Mouse (Mus musculus) brain, embryonic 14.5 days (tissue): Measurements from ENCODE around the gene Faap100. TPM values are rescaled to one million over a fixed set of nuclear protein-coding genes. Genes with fewer than 3 reads are reported as not detected.
"Not testable (repeated sequence)": the region's sequence is repeated elsewhere in the genome, so short reads cannot be mapped to it uniquely, and the experiment has no call there.

Experiments used
- DNase-seq: peaks from one replicate; pipeline ENCODE4 v3.0.0-alpha.2; 2011; ENCODE audit warnings: low read depth
- CTCF ChIP-seq: fragments of 200-500 bp; IDR thresholded peaks from 2 replicates; pipeline ENCODE4 v1.5.1; 2012; ENCODE audit warnings: inconsistent platforms, mild to moderate bottlenecking, moderate library complexity, borderline replicate concordance; ENCODE audit not compliant: insufficient read depth, insufficient read length; ENCODE audit errors: extremely low read depth
- POLR2A ChIP-seq: fragments of 200-500 bp; IDR thresholded peaks from 2 replicates; pipeline ENCODE4 v1.6.1; 2012; ENCODE audit warnings: mild to moderate bottlenecking, inconsistent platforms, borderline replicate concordance; ENCODE audit not compliant: poor library complexity, insufficient read depth, insufficient read length, severe bottlenecking; ENCODE audit errors: extremely low read depth
- polyA plus RNA-seq: library from polyadenylated mRNA; depleted of rRNA; stranded (reverse); fragments of >200 nt; gene quantifications from 2 replicates; pipeline ENCODE4 v1.2.3, GENCODE M21; 2012

The Faap100 gene
- polyA plus RNA-seq, 1 experiment: 122 TPM

DNA sequence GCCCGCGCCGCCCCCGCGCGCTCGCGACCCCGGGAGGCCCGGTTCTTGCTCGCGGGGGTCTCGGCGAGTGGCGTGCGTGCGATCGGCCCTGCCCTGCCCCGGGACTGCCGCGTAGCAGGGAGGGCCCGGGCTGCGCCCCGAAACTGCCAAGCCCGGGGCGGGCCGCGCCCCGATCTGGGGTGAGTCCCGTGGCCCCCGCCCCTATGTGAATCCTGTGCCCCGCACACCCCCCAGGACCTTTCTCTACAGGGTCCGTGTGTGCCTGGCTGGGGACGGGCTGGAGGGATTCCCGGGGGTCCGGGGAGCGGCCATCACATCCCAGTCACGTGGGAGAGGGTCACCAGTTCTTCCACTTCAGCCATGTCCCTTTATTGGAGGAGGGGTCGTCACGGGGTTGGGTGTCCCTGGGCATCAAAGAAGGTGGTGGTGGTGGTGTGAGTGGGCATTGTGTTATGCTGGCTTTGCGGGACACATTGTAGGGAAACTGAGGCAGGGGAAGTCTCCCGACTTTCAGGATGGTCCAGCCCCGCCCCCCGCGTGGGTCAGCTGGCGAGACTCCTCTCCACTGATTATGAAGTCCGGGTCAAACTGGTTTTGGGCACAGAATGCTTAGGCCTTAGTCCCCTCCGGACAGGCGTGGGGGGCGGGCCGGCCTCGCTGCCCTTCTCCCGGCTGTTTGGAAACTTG is 29.7 kb downstream of the Faap100 start:
- peak; percentile 85 for DNase-seq
- TF ChIP-seq POLR2A (no peak; the same call in 1 of the 2 replicates), CTCF (no peak)

DNA sequence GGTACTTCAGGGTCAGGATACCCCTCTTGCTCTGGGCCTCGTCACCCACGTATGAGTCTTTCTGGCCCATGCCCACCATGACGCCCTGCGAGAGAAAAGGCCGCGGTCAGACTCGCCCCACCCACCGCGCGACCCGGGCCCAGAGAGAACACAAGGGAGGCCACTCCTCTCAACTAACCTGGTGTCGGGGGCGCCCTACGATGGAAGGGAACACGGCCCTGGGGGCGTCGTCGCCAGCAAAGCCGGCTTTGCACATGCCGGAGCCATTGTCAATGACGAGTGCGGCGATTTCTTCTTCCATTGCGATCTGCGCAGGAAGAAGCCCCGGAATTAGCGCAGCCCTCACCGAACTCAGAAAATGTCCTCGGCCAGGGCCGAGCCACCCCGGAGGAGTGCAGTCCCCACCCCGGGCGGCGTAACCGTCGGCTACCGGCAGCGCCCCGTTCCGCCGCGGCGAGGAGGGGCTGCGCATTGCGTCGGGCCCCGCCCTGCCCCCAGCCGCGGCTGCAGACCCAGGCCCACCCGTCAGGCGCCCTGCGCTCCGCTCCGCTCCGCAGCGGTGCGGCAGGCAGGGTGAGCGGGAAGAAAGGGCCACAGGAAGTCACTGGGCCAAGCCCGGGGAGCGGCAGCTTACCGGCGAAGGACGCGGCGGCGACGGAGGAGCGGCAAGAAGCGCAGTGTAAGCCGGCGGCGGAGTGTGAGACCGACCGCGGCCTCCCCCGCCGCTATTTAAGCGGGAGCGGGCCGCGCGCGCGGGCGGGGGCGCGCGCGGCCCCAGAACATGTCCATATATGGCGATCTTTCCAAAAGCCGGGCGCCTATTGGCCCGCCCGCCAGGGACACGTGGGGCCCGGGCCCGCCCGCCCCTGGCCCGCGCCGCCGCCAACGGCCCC is 30.5 kb downstream of the Faap100 start, which contains the start of gene Actg1:
Gene Actg1, minus strand, starts transcription at position 752 of the 893 bp plus-strand sequence.
- TF ChIP-seq POLR2A: peak; percentile 93
- TF ChIP-seq CTCF: no peak

DNA sequence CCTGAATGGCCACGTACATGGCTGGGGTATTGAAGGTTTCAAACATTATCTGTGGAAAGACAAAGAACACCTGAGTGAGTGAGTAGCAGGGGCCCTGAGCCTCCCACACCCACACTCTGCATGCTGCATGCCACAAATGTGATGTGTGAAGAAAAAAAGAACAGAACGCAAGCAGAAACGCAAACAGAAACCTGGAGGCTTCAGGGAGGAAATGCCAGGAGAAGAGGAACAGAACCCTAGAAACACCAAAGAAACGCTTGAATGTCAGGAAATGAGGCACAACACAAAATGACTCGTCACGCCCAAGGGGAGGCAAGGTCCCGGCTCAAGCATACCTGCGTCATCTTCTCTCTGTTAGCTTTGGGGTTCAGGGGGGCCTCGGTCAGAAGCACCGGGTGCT is 31.3 kb downstream of the Faap100 start:
- no peak for DNase-seq

More for the DNA sequence above, 30.5 kb downstream of the Faap100 start, which contains the start of gene Actg1:
- DNase-seq: peak; percentile 94

DNA sequence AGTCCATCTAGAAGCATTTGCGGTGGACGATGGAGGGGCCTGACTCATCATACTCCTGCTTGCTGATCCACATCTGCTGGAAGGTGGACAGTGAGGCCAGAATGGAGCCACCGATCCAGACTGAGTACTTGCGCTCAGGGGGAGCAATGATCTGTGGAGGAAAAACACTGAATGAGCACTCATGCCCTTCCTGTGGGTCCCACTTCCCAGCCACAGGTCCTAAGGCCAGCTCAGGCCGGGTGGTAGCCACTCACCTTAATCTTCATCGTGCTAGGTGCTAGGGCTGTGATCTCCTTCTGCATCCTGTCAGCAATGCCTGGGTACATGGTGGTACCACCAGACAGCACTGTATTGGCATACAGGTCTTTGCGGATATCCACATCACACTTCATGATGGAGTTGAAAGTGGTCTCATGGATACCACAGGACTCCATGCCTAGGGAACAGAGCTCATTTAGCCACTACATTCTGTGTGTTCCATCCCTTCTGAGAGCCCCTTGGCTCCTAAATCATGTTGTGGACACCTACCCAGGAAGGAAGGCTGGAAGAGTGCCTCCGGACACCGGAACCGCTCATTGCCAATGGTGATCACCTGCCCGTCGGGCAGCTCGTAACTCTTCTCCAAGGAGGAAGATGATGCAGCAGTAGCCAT is 32.1 kb downstream of the Faap100 start:
- not testable (repeated sequence) for DNase-seq

More for the DNA sequence above, 31.3 kb downstream of the Faap100 start:
- TF ChIP-seq POLR2A (no peak), CTCF (no peak)

DNA sequence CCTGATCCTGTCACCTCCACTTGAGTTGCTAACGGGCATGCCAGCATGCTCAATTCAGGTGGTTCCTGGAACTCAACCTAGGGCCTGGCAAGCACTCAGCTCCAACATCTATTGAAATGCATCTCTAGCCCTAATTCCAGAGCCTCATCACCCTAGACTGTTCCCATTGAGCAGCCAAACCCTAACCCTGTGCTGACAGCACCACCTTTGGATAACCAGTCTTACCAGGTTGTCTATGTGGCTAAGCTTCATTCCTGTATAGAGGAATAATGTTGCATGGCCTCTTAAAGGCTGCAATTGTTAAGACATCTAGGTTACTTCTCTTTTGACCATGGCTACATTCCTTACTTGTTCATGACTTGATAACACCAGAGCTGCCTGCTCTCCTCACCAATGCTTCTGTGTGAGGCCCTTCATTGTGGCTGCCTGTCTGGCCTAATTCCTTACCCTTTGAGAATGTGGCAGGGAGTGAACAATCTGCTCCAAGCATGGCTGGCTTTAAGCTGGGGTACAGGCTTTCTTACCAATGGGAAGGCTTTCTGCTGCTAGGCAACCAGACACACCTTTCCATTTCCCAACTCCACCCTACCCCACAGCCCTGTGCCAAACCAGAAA is 33.4 kb downstream of the Faap100 start:
- no peak for TF ChIP-seq POLR2A
- no peak for TF ChIP-seq CTCF
- no peak for DNase-seq

DNA sequence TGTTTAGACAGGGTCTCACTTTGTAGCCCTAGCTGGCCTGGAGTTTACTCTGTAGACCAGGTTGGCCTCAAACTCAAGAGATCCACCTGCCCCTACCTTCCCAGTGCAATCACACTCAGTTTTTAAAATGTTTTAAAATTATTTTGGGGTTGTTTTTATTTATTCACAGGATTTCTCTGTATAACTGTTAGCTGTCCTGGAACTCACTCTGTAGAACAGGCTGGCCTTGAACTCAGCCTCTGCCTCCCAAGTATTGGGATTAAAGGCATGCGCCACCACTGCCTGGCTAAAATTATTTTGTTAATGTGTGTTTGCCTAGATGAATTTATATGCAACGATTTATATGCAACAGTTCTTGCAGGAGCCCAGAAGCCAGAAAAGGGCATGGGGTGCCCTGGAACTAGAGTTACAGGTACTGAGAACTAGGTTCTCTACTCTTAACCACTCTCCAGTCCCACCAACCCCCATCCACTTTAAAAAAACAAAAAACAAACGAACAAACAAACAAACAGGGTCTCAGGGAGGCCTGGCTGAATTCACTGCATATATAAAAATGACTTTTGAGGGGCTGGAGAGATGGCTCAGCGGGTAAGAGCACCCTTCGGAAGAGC is 34.1 kb downstream of the Faap100 start:
- no peak for DNase-seq
- TF ChIP-seq CTCF: no peak
- no peak for TF ChIP-seq POLR2A

DNA sequence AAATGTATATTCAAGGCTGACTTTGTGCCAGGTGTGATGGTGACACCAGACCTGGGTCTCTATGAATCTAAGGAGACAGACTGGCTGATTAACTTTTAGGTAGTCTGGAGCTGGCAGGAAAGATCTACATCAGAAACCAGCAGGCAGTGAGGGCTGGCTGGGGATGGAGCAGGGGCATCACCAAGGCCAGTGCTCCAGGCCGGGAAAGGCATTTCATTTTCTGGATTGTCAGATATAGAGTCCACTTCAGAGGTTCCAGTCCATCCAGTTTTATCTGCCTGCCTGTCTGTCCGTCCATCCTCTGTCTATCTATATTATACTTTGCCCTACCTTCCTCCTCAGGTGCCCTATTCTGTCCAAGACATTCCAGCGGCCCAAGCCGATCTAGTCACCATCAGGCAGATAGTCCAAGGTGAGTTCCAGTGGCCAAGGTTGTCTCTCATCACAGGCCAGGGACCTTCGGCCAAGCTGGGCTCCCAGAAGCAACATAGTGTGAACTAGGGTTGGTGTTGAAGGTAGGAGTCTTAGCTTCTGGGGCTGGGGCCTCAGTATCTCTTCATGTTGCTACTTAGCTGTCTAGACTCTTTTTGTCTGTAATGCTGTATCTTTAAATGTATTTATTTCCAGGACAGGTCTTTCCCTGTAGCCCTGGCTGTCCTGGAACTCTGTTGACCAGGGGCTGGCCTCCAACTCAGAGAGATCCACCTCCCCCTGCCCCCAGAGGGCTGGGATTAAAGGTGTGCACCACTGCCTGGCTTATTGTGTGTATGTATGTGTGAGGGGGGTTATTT is 34.9 kb downstream of the Faap100 start:
- TF ChIP-seq CTCF (no peak), POLR2A (no peak)
- DNase-seq: no peak

DNA sequence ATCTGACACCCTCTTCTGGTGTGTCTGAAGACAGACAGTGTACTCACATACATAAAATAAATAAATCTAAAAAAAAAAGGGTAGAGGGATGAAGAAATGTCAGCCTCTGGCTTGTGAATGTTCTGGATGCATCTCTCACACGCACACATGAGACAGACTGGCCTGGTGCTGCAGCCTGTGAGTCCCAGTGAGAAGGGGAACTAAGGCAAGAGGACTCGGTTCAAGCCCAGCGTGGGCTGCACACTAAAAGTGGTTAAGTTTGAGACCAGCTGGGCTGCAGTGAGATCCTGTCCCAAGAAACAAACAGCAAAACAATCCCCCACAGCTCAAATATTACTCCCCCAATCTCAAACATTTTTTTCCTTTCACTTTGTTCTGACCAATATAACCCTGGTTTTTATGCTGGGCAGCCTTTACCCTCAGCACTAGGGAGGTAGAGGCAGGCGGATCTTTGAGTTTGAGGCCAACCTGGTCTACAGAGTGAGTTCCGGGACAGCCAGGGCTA is 35.9 kb downstream of the Faap100 start:
- DNase-seq: no peak
- no peak for TF ChIP-seq CTCF
- TF ChIP-seq POLR2A: no peak

DNA sequence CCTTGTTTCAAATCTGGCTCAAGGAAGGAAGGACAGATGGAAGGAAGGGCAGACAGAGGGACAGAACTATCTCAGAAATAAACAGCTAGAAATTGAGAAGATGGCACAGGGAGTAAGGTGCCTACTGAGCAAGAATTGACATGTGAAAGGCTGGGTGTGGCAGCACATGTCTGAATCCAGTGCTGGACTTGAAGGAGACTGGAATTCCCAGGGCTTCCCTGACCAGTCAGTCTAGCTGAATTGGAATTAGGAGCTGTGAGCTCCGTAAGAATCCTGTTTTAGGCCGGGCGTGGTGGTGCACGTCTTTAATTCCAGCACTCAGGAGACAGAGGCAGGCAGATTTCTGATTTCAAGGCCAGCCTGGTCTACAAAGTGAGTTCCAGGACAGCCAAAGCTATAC is 36.9 kb downstream of the Faap100 start:
- no peak for DNase-seq
- TF ChIP-seq POLR2A (no peak), CTCF (no peak)

DNA sequence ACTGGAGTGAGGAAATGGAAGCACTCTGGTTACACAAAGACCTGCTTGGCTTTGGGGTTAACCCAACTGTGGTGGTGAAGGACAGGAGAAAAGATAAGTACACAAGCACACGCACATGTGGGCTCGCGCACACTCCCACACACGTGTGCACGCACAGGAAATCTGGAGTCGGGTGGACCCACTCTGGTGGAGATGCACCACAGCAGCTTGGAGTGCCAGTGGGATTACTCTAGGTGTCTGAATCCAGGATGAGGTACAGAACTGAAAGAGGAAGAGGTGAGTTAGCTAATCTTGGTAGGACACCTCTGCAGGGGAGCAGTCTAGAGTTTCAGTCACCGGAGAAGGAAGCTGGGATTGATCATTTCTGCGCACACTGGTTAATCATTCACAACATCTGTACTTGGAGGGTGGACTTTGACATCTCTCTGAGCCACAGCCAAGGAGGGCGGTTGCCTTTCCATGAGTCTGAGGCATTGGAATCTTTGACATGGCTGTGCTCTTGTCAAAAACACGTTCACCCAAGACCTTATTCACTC is 38.5 kb downstream of the Faap100 start:
- DNase-seq: no peak
- no peak for TF ChIP-seq CTCF
- TF ChIP-seq POLR2A: no peak
